Mouse (Mus musculus) gastrocnemius, postnatal 4 days (tissue): Measurements from ENCODE around the gene Faf2. TPM values are rescaled to one million over a fixed set of nuclear protein-coding genes. Genes with fewer than 3 reads are reported as not detected.
"Not testable (repeated sequence)": the region's sequence is repeated elsewhere in the genome, so short reads cannot be mapped to it uniquely, and the experiment has no call there.

ENCODE experiments used
- DNase-seq, 2 experiments: peaks; one replicate each; pipeline ENCODE4 v3.0.0; 2021 to 2022; ENCODE audit warnings: low spot score in 2 of 2, mixed read lengths in 2 of 2
- total RNA-seq, 2 experiments: library from RNA; stranded (reverse); gene quantifications; 2 replicates each; pipeline ENCODE4 v1.2.3; 2021

Faf2 gene
- total RNA-seq, 2 experiments from 2014 or later = 34.9 to 41.0 TPM

DNA sequence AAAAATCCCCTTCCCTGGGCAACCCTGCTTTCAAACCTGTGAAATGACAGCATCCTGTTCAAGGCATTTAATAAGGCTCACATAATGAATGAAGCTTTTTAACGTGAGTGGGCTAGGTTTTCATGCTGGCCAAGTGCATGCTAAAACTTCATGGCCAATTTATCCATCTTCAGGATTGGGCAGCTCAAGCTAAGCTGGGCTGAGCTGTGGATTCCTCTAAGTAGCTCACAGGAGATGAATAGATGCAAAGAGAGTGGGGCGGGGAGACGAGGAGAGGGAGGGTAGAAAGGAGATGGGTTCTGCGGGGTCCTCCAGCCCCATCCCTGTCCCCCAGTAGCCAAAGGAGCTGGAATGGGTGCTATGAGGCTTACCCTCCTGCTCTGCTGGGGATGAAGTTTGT lies 17.4 kb upstream of the Faf2 start:
- no peak for DNase-seq

DNA sequence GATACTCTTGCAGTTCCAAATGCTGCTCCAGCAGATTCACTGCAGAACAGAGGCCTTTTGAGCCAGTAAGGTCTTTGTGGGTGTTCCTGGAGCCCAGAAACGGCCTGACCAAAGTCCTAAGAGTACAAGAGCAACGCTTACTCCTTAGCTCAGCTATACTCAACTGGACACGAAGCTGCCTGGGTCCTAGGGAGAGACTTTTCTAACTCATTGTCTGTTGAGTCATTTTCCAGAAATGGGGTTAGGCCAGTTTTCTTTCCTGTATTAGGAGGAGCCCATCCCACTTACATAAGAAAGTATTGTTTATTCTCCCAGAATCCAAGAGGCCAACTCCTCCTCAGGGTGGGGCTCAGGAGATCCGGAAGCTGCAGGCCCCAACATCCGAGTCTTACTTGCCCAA lies 16.2 kb upstream of the Faf2 start:
- no peak for DNase-seq

DNA sequence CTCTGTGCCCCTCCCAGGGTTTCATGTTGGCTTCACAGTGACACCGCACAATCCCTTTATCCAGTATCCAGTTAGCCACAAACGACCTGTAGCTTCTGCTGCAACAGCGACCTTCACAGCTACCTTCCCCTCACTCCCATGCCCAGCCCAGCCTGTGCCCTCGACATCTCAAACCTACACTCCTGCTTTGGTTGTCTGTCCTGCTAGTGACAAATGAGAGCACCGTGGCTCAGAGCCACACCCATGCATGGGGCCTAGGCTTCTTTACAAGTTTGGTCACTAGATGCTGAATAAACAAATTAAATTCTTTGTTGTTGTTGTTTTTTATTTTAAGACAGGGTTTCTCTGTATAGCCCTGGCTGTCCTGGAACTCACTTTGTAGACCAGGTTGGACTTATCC lies 14.4 kb upstream of the Faf2 start:
- no peak for DNase-seq

DNA sequence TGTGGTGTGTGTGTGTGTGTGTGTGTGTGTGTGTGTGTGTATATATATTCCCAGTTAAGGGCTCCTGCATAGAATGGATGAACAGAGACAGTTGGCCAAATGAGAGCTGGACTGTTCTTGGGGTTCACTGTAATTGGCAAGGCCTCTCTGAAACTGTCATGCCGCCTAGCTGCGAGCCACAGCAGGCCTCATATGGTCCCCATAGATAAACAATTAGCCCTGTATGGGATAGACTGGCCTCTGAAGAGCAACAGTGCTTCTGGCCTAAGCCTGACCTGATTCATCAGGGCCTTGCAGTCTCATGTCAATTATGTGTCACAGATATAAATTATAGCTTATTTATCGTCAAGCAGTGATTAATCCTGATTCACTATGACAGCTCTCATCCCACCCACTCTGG lies 13.6 kb upstream of the Faf2 start:
- no peak for DNase-seq

DNA sequence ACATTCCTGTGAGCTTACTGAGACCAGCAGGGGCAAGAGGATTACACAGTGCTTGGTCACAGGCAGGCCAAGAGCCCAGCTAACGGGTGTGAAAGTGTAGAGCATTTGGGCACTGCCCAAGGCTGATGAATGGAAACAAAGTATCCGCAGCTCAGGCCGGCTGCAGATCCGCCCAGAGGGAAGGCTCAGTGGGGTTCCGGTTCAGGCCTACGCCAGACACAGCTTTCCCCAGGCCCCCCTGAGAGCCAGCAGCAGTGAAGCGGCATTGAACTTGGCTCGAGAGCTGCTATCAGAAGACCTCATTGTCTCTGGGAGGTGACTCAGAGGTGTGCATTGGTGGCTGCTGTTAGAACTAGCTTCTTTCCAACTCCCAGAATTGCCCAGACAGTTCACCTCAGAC lies 12.9 kb upstream of the Faf2 start:
- DNase-seq = no peak

DNA sequence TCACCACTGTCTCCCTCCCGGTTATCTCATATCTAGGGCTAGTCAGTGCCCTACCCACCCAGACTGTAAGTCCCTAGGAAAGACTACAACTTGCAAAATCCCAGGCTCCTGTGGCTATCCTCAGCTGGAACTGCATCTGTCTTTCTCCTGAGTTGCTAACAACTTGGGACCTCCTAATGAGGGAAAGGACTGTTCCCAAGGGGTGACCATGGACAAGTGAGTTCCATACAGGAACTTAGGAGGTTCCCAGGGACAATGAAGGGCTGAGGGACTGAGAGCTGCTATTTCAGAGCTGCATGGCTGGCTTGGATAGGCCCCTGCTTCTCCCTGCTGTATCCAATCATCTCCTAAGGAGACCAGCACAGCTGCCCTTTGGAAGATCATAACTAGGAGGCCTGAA lies 12.3 kb upstream of the Faf2 start:
- DNase-seq = no peak

DNA sequence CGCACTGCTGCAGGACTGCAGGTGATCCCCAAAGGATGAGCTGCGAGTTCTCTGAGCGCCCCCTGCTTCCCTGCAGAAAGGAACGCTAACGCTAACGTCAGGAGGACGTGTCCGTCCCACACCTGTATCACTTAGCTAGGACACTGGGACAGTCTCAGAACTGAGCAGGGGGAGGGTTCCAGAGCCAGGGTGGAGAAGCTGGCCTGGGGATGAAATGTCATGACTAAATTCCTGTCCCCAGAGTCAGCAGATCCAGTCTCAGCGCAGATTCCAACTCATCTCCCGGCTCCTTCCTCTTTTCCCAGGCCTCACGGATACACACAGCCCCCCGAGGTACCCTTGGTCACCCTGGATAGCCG lies 11.0 kb upstream of the Faf2 start:
- DNase-seq = no peak

DNA sequence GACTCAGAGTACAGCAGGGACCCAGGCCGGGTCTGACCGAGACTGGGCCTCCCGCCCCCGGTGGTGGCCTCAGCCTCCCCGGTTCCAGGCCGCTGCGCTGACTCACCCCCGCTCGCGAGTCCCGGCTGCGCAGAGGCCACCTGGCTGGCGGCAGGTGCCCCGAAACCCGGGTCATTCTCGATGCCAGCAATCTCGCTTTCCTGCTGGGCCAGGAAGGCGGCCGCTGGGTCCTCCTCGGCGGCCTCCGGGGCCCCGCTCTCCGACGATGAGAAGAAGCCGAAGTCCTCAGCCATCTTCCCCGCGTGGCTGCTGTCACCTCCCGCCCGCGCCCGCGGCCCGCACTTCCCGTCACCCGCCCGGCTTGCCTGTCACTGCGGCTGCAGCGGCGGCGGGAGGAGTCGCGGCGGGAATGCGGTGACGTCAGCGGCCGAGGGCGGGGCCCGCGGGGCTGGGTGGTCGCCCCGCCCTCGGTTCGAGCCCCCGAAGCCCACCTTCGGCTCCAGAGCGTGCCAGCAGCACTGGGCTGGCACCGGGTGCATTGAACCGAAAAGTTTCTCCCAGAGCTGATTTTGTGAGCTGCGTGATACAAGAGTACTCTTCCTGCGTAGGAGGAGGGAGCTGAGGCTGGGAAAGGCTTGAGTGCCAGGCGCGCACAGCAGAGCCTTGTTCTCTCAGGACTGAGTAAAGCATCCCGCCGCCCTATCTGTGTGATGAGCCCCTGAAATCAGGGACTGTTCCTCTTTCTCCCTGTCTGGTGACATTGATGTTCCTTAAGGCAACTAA lies 10.4 kb upstream of the Faf2 start, which contains the start of gene Cltb:
Gene Cltb, minus strand, starts transcription at position 373 of the 783 bp plus-strand sequence.
- DNase-seq = peak; percentile 81 to 88

DNA sequence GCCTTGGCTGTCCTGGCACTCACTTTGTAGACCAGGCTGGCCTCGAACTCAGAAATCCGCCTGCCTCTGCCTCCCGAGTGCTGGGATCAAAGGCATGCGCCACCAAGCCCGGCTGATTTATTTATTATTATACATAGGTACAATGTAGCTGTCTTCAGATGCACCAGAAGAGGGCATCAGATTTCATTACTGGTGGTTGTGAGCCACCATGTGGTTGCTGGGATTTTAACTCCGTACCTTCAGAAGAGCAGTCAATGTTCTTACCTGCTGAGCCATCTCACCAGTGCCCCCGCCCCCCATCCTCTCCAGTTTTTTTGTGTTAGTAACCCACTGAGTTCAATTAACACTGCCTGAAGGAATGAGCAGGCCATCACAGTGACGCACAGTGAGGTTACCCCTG lies 8.4 kb upstream of the Faf2 start:
- not testable (repeated sequence) for DNase-seq

DNA sequence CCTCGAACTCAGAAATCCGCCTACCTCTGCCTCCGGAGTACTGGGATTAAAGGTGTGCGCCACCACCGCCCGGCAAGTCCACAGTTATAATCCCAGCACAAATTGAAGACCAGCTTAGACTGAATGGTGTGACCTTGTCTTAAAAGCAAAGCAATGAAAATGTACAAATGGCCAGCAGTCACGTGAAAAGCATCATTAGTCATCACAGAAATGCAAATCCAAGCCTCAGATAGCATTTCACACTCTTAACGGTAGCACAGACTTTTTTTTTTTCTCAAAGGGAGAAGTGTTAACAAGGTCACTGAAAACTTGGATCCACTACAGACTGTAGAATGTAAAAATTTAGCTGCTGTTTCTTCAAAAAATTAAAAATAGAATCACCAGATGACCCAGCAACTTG lies 5.3 kb upstream of the Faf2 start:
- no peak for DNase-seq

DNA sequence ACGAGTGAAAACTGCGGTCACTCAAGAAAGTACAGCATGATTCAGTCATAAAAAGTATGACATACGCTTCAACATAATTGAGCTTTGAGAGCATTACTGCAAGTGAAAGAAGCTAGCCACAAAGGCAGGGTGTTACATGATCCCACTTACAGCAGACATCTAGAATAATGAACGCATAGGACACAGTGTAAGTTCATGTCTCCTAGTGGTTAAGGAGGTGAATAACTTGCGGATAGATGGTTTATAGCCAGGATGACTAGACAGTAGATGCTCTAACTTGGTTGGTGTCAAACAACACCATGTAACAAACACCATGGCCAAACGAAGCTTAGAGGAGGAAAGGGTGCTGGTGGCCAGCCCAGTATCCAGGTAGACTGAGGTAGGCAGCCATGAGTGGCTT lies 4.6 kb upstream of the Faf2 start:
- DNase-seq = no peak

DNA sequence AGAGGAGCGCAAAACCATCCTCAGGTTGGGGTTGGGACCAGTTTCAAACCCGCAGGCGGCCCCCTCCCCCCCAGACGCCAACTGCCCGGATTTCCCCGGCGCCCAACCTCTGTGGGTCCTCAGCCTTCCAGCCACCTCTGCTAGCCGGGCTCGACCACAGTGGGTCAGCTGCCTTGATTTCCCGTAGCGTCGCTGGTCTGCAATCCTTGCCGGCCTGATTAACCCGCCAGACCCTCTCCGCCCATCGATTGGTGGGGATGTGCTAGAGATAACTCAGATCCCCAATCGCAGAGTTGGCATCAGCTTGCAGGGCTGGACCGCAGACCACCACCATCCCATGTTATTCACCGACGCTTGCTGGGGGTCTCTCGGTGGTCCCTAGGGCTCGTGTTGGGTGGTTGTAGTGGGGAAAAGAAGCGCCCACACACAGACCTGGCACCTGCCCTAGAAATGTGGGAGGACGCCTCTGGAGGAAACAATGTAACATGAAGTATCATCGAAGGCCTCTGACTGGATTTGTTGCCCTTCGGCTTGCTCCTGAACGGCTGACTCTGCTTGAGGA lies 457 bp downstream of the Faf2 start:
- DNase-seq = no peak

DNA sequence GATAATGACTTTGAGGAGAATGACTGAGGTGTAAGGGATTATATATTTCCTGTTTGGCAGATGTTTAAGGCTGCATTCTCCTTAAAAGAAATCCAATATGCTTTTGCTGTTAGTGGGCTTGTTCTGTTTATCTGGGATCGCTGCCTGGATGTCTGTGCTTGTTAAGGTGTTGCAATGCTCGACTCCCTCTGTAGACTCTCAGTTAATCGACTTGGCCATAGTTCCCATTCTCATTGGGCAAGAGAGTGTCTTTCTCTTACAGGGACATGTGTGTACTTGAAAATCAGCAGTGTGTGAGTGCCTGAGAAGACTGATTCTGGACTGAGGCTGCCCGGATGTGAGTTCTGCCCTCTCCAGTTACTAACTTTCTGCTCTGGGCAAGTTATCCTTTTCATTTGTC lies 7.5 kb downstream of the Faf2 start:
- no peak for DNase-seq

DNA sequence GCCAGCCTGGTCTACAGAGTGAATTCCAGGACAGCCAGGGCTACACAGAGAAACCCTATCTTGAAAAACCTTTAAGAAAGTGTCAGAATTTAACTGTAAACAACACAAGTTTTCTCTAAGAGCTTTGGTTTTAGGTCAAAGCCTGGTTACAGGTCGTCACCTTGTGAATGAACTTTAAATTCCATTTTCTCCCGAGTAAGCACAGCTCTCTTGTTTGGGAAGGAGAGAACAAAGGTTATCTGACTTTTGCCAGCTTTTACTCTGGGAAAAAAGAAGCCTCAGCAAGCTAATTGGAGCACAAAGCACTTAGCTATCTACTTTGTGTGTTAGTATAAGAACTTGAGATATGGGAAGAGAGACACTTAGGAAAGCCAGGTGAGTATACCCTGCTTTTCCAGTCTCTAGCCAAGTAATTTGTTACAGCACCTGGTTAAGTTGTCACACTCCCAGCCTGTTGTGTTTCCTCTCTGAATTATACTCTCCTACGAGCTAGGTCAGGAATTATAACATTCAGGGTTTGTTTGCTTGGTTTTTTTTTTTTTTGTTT lies 11.2 kb downstream of the Faf2 start:
- DNase-seq = no peak

DNA sequence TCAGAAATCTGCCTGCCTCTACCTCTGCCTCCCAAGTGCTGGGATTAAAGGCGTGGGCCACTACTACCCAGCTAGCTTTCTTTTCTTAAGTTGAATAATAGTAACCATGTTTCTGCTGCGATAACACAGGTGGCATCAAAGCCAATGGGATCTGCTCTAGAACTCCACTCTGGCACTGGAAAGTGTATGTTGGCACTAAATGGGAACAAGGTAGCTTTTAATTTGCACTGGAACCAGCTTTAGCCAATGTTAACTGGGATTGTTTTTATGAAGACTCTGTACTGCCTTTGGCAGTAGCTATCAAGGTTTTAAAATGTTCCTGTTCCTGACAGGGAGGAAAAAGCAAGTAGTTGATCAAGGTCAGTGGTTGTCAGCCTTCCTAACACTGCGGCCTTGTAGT lies 13.4 kb downstream of the Faf2 start:
- no peak for DNase-seq

DNA sequence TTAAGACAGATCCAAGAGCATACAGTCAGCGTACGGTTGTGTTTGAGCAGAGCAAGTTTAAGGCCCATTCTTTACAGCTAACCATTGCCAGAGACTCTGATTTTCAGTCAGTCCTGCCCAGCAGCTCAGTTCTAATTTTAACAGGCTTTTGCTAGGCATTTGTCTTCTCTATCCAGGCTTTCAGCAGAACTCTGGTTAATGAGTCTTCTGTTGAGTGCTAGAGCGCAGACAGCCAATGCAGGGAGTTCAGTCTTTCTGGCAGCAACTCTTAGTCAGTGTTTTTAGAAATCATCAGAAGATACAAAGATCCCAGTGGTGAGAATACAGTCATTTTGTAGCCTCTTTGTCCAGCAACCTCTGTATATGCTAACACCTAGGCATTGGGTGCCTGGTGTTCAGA lies 28.9 kb downstream of the Faf2 start:
- DNase-seq = no peak

DNA sequence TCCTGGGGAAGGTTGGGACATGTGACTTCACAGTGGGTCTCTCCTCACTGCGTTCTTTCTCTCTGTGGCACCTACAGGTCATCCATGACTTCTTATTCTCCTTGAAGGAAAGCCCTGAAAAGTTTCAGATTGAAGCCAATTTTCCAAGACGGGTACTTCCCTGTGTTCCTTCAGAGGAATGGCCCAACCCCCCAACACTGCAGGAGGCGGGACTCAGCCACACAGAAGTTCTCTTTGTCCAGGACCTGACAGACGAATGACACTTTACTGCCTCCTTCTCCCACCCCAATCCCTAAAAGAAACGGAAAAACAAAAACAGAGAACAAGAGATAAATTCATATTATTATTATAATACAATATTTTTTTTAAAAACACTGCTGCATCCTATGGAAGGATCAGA lies 39.3 kb downstream of the Faf2 start:
- no peak for DNase-seq

DNA sequence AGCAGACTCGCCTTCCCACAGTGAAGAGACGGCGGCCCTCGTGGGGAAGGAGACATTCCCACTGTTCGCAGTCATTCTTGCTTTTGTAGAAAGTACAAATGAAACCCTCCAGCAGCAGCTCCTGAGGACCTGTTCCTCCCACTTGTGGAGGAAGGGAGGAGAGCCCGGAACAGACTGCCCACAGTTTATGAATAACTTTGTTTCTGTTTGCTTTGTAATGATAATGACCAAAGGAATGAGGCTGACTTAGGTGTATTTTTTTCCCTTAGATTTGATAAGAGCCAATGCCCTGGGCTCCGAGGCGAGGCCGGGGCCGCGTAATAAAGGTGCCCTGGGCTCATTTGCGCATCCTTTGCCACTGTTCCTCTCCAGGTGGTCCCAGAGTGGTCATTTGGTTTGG lies 39.8 kb downstream of the Faf2 start:
- no peak for DNase-seq

DNA sequence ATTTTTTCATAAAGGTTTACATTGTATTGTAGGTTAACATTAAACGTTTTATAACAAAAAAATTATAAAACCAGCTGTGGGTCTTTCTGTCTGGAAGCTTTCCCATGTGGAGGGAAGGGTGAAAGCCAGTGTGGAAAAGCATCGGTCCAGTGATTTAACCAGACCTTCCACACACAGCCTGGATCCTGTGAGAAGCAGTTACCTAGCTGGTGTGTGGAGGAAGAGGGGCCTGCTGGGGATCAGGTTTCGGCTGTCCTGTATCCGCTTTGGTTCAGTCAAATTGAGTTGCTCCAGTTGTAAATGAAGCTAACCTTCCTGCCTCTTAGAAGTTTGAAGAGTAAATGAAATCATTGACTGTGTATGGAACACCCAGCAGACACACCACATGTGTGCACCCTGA lies 42.4 kb downstream of the Faf2 start:
- no peak for DNase-seq

DNA sequence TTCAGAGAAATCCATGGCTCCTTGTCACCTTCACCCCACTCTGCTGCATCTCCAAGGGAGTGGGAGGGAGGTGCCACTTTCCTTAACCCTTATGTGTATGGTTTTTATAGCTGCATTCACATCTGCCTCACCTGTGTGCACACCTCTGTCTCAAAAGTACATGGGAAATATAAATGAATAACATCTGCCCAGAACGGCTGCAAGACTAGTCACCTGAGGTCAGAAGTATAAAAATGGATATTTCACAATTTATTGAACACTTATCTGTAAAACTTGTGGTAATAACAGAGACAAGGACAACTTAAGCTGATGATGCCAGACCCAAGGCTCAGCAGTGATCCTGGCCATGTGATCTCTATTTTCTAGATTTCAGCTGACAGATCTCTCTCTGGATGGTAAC lies 42.9 kb downstream of the Faf2 start:
- DNase-seq = no peak

DNA sequence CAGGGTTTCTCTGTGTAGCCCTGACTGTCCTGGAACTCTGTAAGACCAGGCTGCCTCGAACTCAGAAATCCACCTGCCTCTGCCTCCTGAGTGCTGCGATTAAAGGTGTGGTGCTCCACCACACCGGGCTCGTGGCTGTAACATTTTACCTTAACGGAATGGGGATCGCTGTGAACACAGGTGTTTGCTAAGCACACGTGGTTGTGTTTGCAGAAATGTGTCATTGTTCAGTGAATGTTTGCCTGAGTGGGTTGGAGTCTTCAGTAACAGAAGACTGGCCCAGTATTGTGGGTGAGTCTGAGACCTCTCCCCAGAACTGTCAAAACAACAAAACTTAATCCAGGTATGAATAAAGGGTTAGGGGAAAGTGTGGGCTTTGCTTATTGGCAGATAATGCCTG lies 43.5 kb downstream of the Faf2 start:
- no peak for DNase-seq

DNA sequence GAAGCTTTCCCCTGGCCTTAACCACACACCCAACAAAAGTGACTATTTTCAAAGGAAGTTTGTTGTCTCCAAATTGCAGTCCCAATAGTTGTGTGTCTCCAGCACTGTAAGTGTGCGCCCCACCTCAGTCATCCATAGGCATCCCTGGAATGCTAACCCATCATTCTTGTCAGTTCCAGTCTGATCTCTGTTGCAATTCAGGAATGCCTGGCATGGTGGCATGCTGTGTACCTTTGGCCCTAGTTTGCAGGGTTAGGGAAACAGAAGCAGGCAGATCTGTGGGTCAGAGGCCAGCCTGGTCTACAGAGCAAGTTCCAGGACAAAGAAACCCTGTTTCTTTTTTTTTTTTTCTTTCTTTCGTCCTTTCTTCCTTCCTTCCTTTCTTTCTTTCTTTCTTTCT lies 48.9 kb downstream of the Faf2 start:
- no peak for DNase-seq
